Mouse (Mus musculus) left cerebral cortex, postnatal 36 days (tissue): Measurements from ENCODE around the gene Aven. TPM values are rescaled to one million over a fixed set of nuclear protein-coding genes. Genes with fewer than 3 reads are reported as not detected.

Experiments used
- DNase-seq, 2 experiments: peaks; one replicate each; pipeline ENCODE4 v3.0.0; 2021 to 2022; ENCODE audit warnings: low spot score in 2 of 2, mixed read lengths in 1 of 2
- intact Hi-C: fragments of 180-260 bp; cut with DNase I; formaldehyde crosslinking; loops from one replicate; pipeline ENCODE4 v1.15.1; 2025
- microRNA-seq: library from miRNA; unstranded; fragments of <30 nt; microRNA quantifications from one replicate; pipeline ENCODE4 v1.2.0, GENCODE M21; 2022
- total RNA-seq, 2 experiments: library from RNA; stranded (reverse); gene quantifications; 2 replicates each; pipeline ENCODE4 v1.2.3; 2021

Aven gene
- total RNA-seq, 2 experiments from 2014 or later = 11.1 to 12.6 TPM

- intact Hi-C loops = no loop called here
- no peak for DNase-seq
These were observed 119.9 kb downstream of the Aven start for GRCm38 (mm10) chr2:112612628-112613027.

- intact Hi-C loops = no loop called here
- no peak for DNase-seq
These were observed 121.6 kb downstream of the Aven start for GRCm38 (mm10) chr2:112614375-112614774.

- intact Hi-C loops = no loop called here
- no peak for DNase-seq
These were observed 124.4 kb downstream of the Aven start for GRCm38 (mm10) chr2:112617206-112617605.

GRCm38 (mm10) chr2:112625156-112625555 is 132.4 kb downstream of the Aven start:
- intact Hi-C loops = no loop called here
- no peak for DNase-seq

- intact Hi-C loops = no loop called here
- no peak for DNase-seq
These were observed 137.9 kb downstream of the Aven start for GRCm38 (mm10) chr2:112630669-112631068.

- intact Hi-C loops = no loop called here
- DNase-seq = peak; percentile 27 to 50
These were observed 139.8 kb downstream of the Aven start for GRCm38 (mm10) chr2:112632536-112632935.

- intact Hi-C loops = no loop called here
- no peak for DNase-seq
These were observed 144.4 kb downstream of the Aven start for GRCm38 (mm10) chr2:112637206-112637605.

- DNase-seq = no peak
- intact Hi-C loops = no loop called here
These were observed 161.1 kb downstream of the Aven start for GRCm38 (mm10) chr2:112653836-112654235.

- intact Hi-C loops = no loop called here
- no peak for DNase-seq
These were observed 163.4 kb downstream of the Aven start for GRCm38 (mm10) chr2:112656131-112656530.

- DNase-seq = no peak
- intact Hi-C loops = no loop called here
These were observed 176.7 kb downstream of the Aven start for GRCm38 (mm10) chr2:112669461-112669860.

- DNase-seq = no peak
- intact Hi-C loops = no loop called here
These were observed 183.4 kb downstream of the Aven start for GRCm38 (mm10) chr2:112676175-112676574.

- DNase-seq = no peak
- intact Hi-C loops = no loop called here
These were observed 184.0 kb downstream of the Aven start for GRCm38 (mm10) chr2:112676721-112677120.

GRCm38 (mm10) chr2:112677246-112677645 is 184.5 kb downstream of the Aven start:
- intact Hi-C loops = no loop called here
- DNase-seq = no peak

GRCm38 (mm10) chr2:112681817-112682216 is 189.1 kb downstream of the Aven start:
- no peak for DNase-seq
- intact Hi-C loops = no loop called here

Small RNA genes lying within 50 kb of the gene (microRNA-seq; reads per million reads assigned to microRNA genes)
- not detected for gene Gm44374

Other genes starting within 250 kb of the Aven start
- gene Nutm1, start 233.7 kb upstream of the Aven start, total RNA-seq = under 1 TPM in 1 of 2 experiments, not detected in 1; 0.20 TPM
- gene Nop10, start 231.0 kb upstream of the Aven start, total RNA-seq = 10 to 100 TPM; 50.4 to 51.7 TPM
- 100 to 1,000 TPM; 114 to 134 TPM for gene Slc12a6, start 227.1 kb upstream of the Aven start, total RNA-seq
- gene Gm21985, start 226.7 kb upstream of the Aven start, total RNA-seq = 1 to 10 TPM in 1 of 2 experiments, not detected in 1; 4.8 TPM
- gene Emc4, start 124.9 kb upstream of the Aven start, total RNA-seq = 100 to 1,000 TPM; 147 to 166 TPM
- gene Katnbl1, start 113.8 kb upstream of the Aven start, total RNA-seq = 10 to 100 TPM; 12.7 to 16.3 TPM
- 10 to 100 TPM; 46.7 to 50.5 TPM for gene Emc7, start 38.0 kb upstream of the Aven start, total RNA-seq
- 1 to 10 TPM in 1 of 2 experiments, under 1 TPM in 1; 0.44 to 1.5 TPM for gene Chrm5, start 12.2 kb upstream of the Aven start, total RNA-seq